Mouse (Mus musculus) gastrocnemius, adult 18-20 months (tissue): ENCODE results near the gene Ccl17. TPM values are rescaled to one million over a fixed set of nuclear protein-coding genes. Genes with fewer than 3 reads are reported as not detected.

Source experiments
- DNase-seq: peaks from one replicate; pipeline ENCODE4 v3.0.0; 2021; ENCODE audit warnings: low spot score
- long read RNA-seq, 2 experiments: library from polyadenylated mRNA; stranded (forward); transcript quantifications; one replicate each; pipeline ENCODE4 v2.0.0; 2021
- total RNA-seq, 2 experiments: library from RNA; stranded (reverse); gene quantifications; 2 replicates each; pipeline ENCODE4 v1.2.3; 2021

Gene Ccl17
- total RNA-seq, result not detected
- long read RNA-seq, experiment 1, result 0 reads
- long read RNA-seq, experiment 2, result 0 reads

- no peak for DNase-seq
Observed at GRCm38 (mm10) chr8:94810153-94810552, at the start of gene Ccl17. Ccl17 (plus strand) TSS chr8:94810453.

GRCm38 (mm10) chr8:94767035-94767434, 43.2 kb upstream of the Ccl17 start:
- DNase-seq, result no peak

- DNase-seq, result no peak
Observed at GRCm38 (mm10) chr8:94770945-94771344, 39.3 kb upstream of the Ccl17 start.

GRCm38 (mm10) chr8:94771941-94772670, 38.1 kb upstream of the Ccl17 start, which contains the start of gene Cx3cl1:
Cx3cl1 (plus strand) TSS chr8:94772009.
- peak; percentile 55 for DNase-seq

GRCm38 (mm10) chr8:94773048-94773447, 37.2 kb upstream of the Ccl17 start:
- DNase-seq, result no peak

- no peak for DNase-seq
Observed at GRCm38 (mm10) chr8:94773700-94774171, 36.5 kb upstream of the Ccl17 start.

- DNase-seq, result no peak
Observed at GRCm38 (mm10) chr8:94774601-94775000, 35.7 kb upstream of the Ccl17 start.

GRCm38 (mm10) chr8:94776346-94776745, 33.9 kb upstream of the Ccl17 start:
- no peak for DNase-seq

- no peak for DNase-seq
Observed at GRCm38 (mm10) chr8:94778036-94778435, 32.2 kb upstream of the Ccl17 start.

GRCm38 (mm10) chr8:94778473-94778872, 31.8 kb upstream of the Ccl17 start:
- no peak for DNase-seq

GRCm38 (mm10) chr8:94778895-94779533, 31.2 kb upstream of the Ccl17 start:
- DNase-seq, result no peak

GRCm38 (mm10) chr8:94779534-94780294, 30.5 kb upstream of the Ccl17 start:
- DNase-seq, result no peak

- DNase-seq, result no peak
Observed at GRCm38 (mm10) chr8:94780491-94781154, 29.6 kb upstream of the Ccl17 start.

- DNase-seq, result no peak
Observed at GRCm38 (mm10) chr8:94781155-94781837, 29.0 kb upstream of the Ccl17 start.

GRCm38 (mm10) chr8:94781838-94782235, 28.4 kb upstream of the Ccl17 start:
- DNase-seq, result no peak

- no peak for DNase-seq
Observed at GRCm38 (mm10) chr8:94783890-94784289, 26.4 kb upstream of the Ccl17 start.

- DNase-seq, result peak; percentile 47
Observed at GRCm38 (mm10) chr8:94785247-94785985, 24.8 kb upstream of the Ccl17 start.

GRCm38 (mm10) chr8:94785995-94786595, 24.2 kb upstream of the Ccl17 start:
- no peak for DNase-seq
